Comparison of ENCODE assay signal across 9 mouse cellular contexts in the genomic region with DNA sequence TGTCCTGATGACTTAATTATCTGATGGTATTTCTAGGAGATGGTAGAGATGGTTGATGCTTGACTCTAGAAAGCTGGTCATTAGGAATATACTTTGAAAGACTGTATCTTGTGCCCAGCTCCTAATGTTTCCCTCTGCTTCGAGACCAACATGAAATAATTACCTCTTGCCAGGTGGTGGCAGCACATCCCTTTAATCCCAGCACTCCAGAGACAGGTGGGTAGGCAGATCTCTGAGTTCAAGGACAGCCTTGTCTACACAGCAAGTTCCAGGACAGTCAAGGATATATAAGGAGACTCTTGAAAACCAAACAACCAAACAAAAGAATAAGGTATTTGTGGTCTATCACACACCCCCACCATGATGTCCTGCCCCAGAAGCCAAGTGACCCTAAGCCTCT. TPM values are rescaled to one million over a fixed set of nuclear protein-coding genes. Genes with fewer than 3 reads are reported as not detected.
DNase-seq lines count a peak whose midpoint lies in the region; TF ChIP-seq lines count a peak whose summit lies in the region.
"Had no signal": no experiment of that assay in that cellular context is flagged by ENCODE, and none has a peak within 500 bp of the region (broad histone marks: within the 10 kb centered on the region; RNA-seq: fewer than 3 reads in every experiment).

No protein-coding gene starts in this region.

- peaks cover 6% of the 10 kb centered on the region; the same call in 1 of the 2 replicates for H3K4me1 ChIP-seq in liver, adult 2 months (ENCODE audit: control insufficient read depth, insufficient read depth, low read length)

- peak; percentile 38 to 46 for DNase-seq in cerebellum, postnatal 10 days
- no peak for DNase-seq in cerebellum, adult 11 months
- peak; percentile 25 for DNase-seq in right cerebral cortex, adult 18-20 months
- DNase-seq in right cerebral cortex, postnatal 36 days (ENCODE audit: low spot score in 2 of 2), result no peak
- DNase-seq in liver, adult 2 months (ENCODE audit: extremely low read depth, low read depth, low spot score), result no peak
- peak; percentile 56 for DNase-seq in thymus, postnatal 4 days
- no peak for DNase-seq in ovary, postnatal 10 days (ENCODE audit: low spot score)
- no peak for DNase-seq in testis, postnatal 10 days (ENCODE audit: low spot score)
- DNase-seq: liver, embryonic 13.5 days had no signal

- H3K36me3 ChIP-seq in liver, adult 2 months (ENCODE audit: control insufficient read depth, insufficient read depth, low read length), result peaks cover 1% of the 10 kb centered on the region; the same call in 1 of the 2 replicates

- no peaks in the 10 kb centered on the region for H3K27me3 ChIP-seq in liver, adult 2 months (ENCODE audit: control insufficient read depth, insufficient read depth, low read length)
- H3K27me3 ChIP-seq: liver, embryonic 13.5 days had no signal

- H3K27ac ChIP-seq in liver, adult 2 months (replicated peaks; ENCODE audit: insufficient read depth, low read depth, low read length), result no peak overlapping the region
- H3K27ac ChIP-seq: liver, embryonic 13.5 days had no signal

- H3K4me3 ChIP-seq in liver, adult 2 months (ENCODE audit: insufficient read depth, low read depth, low read length), result no peak overlapping the region
- H3K4me3 ChIP-seq: liver, embryonic 13.5 days had no signal

- no peak for TF ChIP-seq POLR2A in liver, adult 2 months (IDR thresholded peaks at IDR 0.05; ENCODE audit: extremely low read depth, insufficient read depth, low read length)

- H3K79me2 ChIP-seq in liver, adult 2 months (ENCODE audit: control insufficient read depth, insufficient read depth, low read length), result peaks cover 29% of the 10 kb centered on the region; the same call in 1 of the 2 replicates

- peak; percentile 44; the same call in 1 of the 2 replicates for TF ChIP-seq CTCF in liver, adult 2 months (IDR thresholded peaks at IDR 0.05; ENCODE audit: low read depth, low read length)

- 9% methylated on average over 1 of the region's 1 CpGs for WGBS in liver, adult 2 months

- no peak overlapping the region for H3K9ac ChIP-seq in liver, adult 2 months (ENCODE audit: low read depth, low read length)
- H3K9ac ChIP-seq: liver, embryonic 13.5 days had no signal

RNA-seq across cellular contexts. Expression of gene Rnf2, which starts 17.2 kb away (rescaled TPM):
- 19.7 and 21.8 TPM in 2 replicates for total RNA-seq in liver, adult 2 months (2014; rRNA removed)
- polyA plus RNA-seq in liver, adult 2 months (2012; rRNA removed), result 6.7 and 7.5 TPM in 2 replicates

RNA-seq across cellular contexts. Expression of gene Trmt1l, which starts 55.2 kb away (rescaled TPM):
- 15.9 TPM in 2 replicates for total RNA-seq in liver, adult 2 months (2014; rRNA removed)
- 8.3 and 9.6 TPM in 2 replicates for polyA plus RNA-seq in liver, adult 2 months (2012; rRNA removed)

RNA-seq across cellular contexts. Expression of gene Swt1, which starts 55.3 kb away (rescaled TPM):
- total RNA-seq in liver, adult 2 months (2014; rRNA removed), result 20.2 and 27.0 TPM in 2 replicates
- 2.5 and 6.8 TPM in 2 replicates for polyA plus RNA-seq in liver, adult 2 months (2012; rRNA removed)

Comparison
In these comparisons a context has a peak if more than half of its experiments do, and no peak if none do; other contexts are left out.
1. DNase-seq: peak in cerebellum, postnatal 10 days (2 of 2), right cerebral cortex, adult 18-20 months (single experiment) and thymus, postnatal 4 days (single experiment); none in cerebellum, adult 11 months (single experiment), right cerebral cortex, postnatal 36 days (0 of 2), liver, adult 2 months (single experiment), ovary, postnatal 10 days (single experiment) and testis, postnatal 10 days (single experiment).